Mouse (Mus musculus): ENCODE results near the gene Bcl7b.

DNA sequence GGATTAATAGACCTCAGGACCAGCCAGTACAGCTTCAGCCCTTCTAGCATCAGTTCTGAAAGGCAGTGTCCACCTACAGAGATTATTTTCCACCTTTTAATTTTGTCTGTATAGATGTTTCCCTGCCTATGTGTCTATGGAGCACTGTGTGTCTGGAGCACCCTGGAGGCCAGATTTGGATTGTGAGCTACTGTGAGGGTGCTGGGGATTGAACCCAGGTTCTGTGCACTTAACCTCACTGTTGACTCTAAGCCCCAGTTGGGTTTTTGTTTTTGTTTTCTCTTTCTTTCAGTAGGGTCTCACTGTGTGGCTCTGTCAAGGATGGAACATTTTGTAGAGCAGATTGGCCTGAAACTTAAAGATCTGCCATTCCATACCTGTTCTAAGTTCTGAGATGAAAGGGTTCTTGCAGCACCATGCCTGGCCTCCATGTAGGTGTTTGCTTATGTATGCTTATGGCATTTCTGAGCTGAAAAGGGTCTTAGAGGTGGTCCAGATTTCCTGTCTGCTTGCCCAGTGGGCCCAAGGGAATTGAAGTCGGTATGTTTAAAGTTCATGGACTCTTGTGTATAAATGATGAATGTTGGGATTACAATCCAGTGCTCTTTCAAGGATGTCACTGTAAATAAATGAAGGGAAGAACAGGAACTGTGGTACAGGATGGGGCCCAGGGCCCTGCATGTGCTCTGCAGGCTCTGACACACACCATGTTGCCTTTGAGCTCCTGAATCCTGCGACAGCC, 21.4 kb downstream of the Bcl7b start:
- TF ChIP-seq CTCF (IDR thresholded peaks at IDR 0.05; ENCODE audit: insufficient read depth, low read depth, low read length) (no peak), POLR2A (IDR thresholded peaks at IDR 0.05; ENCODE audit: insufficient read depth, low read depth, low read length) (no peak)

All from olfactory bulb, adult 2 months (tissue).